Mouse (Mus musculus) thymus, postnatal 14 days (tissue): ENCODE data around the gene Akain1.
A peak's percentile ranks its signal among the peaks of the same experiment; 100 is the strongest.

ENCODE experiments used
- DNase-seq: peaks from one replicate; pipeline ENCODE4 v3.0.0; 2021

The Akain1 gene

DNA sequence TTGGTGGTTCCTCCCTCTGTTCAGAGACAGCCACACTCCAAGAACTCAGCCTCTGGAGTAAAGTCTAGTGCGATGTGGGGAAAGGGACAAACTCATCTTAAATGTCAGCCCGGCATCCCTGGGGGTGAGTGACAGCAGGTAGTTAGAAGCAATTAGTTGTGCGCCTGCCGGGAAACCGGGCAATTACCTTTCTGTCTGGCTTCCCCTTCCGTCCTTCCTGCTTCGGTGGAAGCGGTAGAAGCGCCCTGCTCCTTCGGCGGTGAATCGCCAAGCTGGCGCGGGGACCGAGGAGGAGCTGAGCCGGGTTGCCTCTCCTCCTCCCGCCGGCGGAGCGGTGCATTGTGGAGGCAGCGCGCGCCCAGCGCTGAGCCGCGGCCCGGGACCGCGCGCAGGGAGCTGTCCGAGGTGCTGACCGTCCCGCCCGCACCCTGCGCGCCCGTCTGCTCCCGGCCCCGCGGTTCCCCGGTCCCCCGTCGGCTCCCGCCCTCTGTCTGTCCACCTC is at the start of gene Akain1:
Akain1 (plus strand) TSS at position 337 of the 502 bp plus-strand sequence.
- peak; percentile 74 for DNase-seq

DNA sequence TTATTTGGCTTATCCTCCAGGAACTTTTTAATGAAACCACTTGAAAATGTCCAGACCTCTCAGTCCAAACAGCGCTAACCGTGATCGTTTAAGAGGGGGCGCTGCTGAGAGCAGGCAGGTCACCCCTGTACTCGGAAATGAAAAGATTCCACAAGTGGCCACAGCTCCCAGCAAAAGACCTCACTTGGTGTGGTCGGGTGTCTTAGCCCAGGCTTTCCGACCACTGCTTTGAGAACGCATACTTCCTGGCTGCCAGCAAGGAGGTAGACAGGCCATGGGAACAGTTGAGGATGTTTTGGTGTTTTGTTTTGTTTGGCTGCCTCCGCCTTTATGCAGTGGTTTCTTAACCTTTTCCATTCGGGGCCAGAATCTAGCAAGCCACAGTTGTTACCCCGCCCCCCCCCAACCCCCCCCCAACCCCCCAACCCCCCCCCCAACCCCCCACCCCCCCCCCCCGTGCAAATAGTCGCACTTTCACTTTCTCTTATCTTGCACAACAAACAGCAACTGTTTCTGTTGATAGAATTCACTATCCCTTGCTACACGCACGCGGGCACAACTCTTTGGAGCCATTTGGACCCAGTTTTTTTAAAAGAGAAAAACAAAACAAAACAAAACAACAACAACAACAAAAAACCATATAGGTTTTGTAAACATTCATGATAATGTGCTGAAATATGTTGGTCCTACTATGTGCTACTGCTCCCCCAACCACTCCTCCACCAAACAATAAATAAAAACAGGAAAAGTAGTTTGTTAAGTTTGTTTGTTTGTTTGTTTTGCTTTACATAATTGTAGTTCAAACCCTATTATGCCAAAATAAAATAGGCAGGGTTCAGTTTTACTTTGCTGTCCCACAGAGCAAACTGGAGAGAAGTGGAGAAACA is 42.7 kb upstream of the Akain1 start:
- peak; percentile 58 for DNase-seq

DNA sequence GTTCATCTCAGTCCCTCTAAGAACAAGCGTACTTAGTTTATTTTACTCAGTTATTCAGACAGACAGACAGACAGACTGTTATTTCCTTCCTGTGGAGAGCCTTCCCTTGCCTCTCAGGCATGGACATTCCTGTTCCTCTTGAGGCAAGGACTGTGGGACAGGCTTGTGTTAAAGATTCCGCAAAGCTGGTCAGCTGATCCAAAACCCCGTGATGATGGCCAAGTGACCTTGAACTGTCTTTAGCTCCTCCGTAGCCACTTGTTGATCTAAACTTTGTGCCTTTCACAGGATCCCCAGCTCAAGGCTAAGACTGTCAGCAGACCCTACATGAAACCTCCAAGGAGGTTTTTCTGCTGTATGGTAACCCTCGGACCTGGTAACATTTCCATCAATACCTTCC is 42.0 kb upstream of the Akain1 start:
- no peak for DNase-seq

DNA sequence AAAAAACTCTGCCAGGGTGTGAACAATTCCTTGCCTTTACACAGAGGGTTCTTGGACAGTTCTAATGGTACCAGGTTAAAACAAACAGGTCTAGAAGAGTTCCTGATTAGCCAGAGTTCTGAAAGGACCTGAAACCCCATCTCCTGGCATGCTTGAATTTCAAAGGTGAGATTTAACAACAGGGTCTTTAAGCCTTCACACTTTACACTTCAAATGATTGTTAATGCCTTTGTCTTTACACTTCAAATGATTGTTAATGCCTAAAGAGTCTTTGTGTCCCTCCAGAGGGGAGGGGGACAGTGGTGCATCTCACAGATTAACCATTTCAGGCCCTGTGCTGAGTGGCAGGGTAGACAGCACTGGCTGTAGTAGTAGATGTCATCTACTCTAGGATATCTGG is 41.0 kb upstream of the Akain1 start:
- DNase-seq: no peak

DNA sequence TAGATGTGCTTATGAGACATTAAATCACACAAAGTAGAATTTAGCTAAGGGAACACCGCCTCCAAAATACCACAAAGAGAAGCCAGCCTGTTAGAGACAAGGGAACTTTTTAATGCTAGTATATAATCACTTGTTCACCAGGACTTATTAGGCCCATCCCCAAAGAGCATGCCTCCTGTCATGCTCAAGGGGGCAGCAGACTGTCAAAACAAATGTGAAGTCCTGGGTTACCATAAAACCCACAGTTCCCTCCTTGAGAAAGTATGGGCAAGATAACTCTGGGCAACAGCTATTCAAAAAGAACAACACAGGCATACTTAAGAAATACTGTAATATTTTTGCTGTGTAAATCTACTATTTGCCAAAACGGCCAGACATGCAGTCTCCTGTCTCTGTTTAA is 38.0 kb upstream of the Akain1 start:
- peak; percentile 40 for DNase-seq

DNA sequence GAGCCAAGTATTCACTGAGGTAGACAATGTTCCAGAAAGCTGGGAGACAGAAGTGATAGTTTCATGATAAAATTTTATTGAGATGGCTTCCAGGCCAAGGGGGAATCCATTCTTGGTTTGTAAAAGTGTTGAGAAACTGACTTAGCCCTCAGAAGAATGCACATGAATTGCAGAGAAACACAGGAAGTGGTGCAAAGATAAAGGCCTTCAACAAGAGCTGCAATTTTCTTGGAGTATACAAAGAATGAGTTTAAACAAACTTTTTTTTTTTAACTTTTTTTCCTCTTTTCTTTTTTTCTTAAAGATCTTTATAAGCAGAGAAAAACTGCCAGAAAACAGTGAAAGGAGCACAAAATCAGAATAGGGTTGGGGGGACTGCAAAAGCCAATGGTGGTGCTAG is 23.0 kb upstream of the Akain1 start:
- DNase-seq: no peak

DNA sequence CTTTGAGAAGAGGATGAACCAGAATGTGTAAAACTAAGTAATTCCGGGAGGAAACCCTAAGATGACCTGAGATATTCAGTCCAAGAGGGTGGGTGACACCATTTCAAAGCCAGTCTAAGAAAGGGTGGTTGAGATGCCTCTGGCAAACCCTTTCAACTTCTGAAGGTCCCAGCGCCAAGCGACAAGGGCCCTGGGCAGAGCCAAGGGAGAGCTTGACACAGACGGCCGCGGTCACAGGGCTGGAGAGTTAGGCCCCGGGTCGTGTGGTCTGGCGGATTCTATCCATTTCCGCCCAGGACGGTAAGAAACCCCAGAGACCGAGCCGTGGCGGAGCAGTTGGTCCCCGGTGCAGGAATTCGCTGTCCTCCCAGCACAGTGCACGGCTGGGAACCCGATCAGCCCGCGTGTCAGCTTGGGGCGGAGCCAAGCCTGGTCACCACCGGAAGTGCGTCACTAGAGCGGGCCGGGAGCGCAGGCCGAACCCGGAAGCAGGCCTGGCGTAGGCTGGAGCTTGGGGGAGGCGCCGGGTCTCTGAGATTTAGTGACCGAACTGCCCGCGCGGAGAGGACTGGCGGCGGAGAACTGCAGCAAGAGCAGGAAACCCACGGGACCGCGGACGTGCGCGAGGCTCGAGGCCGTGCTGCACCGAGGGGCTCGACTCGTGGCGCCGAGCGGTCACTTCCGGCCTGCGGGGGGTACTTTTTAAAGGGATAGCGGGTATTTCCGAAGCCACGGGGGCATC is 22.0 kb upstream of the Akain1 start:
- peak; percentile 93 for DNase-seq

DNA sequence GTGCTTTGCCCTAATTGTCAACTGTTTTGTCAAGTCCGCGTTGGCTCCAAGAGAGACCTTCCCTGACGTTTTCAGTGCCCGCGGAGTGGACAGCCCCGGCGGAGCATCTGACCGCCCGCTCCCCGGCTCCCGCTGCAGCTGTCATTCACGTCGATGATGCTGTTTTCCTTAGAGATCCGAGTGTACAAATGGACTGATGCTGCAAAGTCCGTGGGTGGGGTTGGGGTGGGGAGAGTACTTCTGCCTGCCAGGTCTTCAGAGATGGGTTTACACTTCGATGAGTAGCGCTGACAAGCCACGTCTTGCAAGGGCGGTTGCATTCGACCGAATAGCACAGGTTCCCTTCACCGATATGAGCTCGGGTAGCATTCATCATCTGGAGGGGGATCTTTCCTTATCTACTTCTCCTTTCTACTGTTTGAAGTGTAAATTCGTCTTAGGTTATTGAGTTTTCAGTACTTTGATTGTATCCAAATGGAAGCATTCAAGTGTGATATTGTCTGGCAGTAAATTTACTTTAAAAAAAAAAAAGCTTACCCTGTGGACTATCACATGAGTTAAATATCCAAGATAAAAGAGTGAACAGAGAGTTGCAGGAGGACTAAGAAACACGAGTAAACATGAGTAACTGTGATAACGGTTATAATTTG is 21.3 kb upstream of the Akain1 start:
- DNase-seq: no peak

DNA sequence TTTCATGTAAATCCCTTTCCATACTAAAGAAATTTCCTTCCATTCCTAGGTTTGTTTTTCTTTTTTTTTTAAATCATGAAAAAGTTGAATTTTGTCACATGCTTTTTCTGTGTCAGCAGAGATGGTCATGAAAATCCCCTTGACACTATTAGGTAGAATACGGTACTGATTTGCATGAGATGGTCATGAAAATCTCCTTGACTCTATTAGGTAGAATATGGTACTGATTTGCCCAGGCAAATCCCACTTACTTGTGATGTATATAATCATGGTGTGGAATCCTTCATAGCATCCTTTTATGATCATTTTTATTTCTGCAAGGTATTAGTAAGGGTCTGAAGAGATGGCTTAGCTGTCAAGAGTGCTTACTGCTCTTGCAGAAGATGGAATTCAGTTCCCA is 17.5 kb upstream of the Akain1 start:
- no peak for DNase-seq

DNA sequence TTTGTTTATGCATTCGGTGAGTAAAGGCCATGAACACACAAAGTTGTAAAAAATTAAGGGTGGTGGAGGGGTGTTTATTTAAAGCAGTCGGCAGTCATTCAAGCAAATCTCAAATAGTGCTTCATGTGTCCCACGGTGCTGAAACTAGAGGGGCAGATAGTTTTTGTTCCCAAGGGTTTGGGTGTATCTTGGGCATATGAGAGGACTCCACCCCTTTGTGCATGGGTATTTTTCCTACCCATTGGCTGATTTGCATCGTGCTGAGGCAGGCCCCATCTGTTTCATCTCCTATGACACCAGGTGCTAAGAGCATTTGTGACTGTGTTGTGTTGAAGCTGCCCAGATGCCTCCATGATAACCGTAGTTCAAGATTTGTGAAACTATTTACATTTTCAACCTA is 1.3 kb upstream of the Akain1 start:
- no peak for DNase-seq

DNA sequence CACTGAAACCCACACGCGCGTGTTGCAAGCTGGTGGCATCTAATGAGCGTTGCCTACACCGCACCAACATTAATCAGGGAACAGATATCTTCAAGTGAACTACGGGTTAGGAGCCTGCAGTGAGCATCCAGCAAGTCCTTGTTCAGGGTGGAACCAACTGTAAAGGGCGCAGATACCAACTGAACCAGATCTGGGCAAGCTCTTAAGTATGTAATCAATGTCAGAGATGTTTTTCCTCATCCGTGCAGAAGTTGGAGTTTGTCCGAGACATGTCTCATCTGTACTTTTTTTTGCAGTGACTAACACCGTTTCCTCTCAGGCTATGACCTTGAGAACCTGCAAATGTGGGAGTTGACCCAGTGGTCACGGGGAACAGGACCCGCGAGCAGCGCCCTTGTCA is 640 bp upstream of the Akain1 start:
- peak; percentile 4 for DNase-seq

DNA sequence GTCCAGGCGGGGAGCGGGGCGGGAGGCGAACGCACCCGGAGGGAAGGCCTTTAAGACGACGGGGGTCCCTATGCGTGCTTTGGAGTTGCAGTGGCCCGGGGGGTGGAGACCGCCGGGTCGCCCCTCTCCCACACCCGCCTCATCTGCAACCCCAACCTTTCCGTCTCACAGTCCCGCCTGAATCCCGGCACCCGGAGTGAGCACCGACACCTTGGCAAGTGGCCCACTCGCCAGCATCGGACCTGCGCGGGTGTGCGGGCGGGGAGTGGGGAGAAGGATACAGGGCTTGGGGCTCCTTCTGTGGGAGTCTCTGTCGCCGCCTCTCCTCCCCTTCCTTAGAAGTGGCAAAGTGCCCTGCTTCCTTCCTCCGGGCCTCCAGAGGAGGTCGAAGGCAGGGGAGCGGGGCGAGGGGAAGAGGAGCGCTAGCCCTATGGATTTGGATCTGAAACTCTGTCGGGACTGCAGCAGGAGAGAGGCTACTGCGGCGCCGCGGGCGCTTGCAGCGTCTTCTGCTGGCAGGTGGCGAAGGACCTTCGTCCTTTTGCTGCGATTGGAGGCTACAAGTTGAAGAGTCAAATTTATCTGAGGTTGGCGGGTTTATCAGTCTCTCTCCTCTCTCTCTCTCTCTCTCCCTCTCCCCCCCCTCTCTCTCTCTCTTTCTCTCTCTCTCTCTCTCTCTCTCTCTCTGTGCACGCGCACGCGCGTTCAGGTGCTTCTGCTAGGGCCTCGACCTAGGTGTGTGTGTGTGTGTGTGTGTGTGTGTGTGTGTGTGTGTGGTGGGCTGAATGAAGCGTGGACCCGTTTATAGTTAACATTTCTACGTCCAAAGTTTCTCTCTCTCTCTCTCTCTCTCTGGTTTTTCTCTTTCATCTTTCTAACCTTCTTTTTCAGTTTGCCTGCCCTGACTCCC is 700 bp downstream of the Akain1 start:
- peak; percentile 23 for DNase-seq

DNA sequence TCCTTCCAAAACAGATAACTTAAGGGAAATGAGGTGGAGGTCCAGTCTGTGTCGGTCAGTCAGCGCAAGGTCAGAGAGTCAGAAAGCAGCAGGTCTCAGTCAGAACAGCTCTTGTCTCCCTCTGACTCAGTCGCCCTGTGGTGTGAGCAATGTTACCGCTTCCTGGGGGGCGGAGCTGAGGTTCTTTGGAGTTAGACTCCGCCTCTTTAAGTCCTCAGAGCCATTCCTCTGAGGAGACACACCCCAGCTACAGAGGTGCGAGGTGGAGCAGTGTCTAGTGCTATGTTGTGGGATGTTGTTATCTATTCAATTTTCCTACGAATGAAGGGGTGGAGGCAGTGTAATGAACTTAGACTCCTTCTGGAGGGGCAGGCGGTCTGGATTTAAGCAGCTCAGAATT is 1.9 kb downstream of the Akain1 start:
- peak; percentile 4 for DNase-seq

DNA sequence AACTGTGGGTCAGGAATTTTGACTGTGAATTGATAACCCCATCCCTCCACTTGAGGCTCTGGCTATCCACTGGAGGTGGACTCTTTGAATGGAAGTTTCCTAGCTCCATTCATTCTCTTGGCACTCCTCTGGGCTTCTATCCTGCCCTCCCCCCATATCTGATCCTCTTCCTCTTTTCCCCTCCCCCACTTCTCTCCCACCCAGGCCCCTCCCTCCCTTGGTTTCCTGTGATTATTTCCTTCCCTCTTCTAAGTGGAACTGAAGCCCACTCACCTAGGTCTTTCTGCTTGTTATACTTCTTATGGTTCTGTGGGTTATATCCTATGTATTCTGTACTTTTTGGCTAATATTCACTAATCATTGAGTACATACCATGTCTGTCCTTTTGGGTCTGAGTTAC is 9.6 kb downstream of the Akain1 start:
- no peak for DNase-seq

DNA sequence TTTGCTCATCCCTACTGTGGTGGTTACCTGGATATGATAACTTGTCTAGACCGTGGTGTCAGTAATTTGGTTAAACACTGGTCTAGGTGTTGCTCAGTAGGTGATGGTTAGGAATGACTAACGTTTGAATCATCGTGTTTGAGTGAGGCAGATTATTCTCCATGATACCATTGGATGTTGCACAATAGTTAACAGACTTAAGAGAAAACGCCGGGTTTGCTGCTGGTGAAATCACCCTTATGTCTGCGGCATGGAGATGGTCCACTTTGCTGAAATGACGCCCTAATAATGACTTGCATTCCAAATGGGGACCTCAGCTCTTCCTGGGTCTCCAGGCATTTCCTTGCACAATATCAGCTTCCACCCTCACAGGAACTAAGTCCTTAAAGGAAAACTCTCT is 22.6 kb downstream of the Akain1 start:
- no peak for DNase-seq

DNA sequence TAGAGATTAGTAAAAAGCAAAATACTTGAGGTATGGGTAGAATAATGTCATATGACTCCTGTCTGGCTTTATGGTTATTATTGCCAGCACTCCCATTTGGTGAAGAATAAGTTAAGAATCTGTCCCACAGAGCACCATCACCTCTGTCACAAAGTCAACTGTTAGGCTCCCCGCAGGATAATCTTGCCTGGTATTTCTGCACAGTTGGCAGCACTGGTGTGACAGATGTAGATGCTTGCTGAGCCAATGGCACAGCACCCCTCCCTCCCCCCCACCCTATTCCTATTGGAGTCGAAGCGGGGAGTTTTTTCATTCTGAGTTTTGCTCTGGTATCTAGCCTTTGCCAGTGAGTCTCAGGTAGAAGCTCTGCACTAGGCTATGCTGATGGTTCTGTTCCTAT is 23.9 kb downstream of the Akain1 start:
- no peak for DNase-seq

DNA sequence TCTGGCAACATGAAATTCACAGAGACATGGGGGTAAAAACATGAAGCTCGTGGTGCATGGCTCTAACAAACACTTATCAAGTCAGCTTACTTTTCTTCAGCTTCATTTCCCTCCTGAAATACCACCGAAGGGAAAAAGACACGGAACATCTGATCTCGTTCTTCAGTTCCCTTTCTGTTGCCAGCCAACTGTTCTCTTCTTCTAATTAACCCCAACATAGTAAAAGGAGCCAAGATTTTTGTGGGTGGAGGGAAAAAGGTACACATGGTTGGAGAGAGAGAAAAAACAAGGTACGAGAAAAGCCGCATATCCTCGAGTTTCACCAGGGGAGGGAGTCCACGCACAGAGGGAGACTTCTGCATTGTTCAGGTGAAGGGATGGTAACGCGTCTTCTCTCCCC is 32.0 kb downstream of the Akain1 start:
- no peak for DNase-seq

DNA sequence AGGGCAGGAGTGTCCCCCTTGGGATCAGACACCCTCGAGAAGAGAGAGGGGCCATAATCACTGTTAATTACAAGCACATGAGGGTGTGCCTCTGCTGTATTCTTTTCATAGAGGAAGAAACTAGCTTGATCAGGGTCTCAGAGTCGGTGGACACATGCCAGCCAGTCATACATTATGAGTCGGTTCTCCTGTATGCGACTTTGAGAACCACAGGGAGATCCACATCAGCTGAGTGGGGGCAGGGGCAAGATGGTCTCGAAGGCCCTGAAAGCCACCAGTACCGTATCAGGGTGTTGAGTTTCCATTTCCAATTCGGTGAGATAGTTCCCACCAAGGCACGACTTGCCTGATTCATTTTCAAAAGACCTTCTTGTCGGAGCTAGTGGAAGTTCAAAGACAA is 33.3 kb downstream of the Akain1 start:
- DNase-seq: no peak

DNA sequence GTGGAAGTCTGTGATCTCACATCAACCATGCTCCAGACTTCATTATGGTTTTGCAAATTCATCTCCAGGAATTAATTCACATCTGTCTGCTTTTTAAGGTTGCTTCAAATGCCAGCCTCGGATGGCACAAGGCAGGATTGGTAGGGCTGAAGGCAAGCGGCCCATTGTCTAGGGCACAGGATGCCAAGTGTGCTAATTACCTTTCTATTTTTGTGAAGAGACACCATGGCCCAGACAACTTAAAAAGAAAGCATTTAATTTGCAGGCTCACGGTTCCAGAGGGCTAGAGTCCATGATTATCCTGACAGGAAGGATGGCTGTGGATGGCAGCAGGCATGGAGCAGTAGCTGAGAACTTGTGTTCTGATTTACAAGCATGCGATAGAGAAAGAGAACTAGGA is 35.0 kb downstream of the Akain1 start:
- DNase-seq: no peak

DNA sequence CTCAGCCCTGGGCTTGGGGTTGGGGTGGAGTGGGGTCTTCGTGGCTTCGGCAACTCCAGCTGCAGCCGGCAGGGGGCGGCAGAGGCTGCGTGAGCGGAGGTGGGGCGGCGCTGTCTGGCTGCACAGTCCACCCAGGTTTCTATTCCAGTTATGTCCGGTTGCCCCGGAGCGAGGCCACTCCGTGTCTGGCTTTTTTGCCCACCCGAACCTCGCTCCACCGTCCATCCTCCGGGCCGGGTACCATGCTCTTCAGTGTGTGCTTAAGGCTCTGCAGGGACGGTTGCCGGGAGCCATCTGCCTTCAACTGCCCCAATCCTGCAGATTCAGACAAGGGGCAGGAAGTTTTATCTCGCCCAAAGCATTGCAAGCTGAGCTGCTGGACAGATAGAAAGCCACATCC is 36.3 kb downstream of the Akain1 start:
- peak; percentile 53 for DNase-seq

DNA sequence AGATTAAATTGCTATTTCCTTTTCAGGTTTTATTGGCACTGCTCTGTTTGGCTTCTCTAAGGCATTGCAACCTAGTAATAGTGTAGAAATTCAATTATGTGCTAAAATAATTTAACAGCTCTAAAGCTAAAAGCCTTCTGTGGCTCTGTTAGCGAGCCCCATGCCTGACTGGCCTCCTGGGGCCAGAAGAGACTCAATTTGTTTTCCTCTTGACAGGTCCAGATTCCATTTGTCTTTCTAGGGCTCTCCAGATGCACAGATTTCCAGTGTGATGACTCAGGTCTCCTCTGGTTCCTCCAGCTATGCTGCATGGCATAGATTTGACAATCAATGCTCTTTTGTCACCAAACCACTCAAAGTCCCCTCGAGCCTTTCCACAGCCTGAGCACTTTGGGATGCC is 38.4 kb downstream of the Akain1 start:
- no peak for DNase-seq

DNA sequence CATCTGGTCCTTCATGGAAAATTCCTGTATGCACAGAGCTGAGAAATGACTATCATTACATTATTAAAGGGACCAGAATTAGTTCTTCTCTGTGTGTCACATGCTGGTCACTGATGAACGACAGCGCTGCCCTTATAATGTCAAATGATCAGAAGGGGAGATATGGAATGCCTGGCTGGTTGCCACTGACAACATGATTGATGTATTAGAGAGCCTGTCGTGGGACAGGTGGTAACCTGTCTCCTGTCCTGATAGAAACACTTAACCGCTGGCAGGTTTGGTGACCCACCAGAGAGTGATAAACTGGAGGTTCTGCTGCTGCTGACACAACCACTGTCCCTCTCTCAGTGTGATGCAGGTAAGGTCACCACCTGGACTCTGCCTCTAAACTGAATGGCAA is 40.1 kb downstream of the Akain1 start:
- no peak for DNase-seq

DNA sequence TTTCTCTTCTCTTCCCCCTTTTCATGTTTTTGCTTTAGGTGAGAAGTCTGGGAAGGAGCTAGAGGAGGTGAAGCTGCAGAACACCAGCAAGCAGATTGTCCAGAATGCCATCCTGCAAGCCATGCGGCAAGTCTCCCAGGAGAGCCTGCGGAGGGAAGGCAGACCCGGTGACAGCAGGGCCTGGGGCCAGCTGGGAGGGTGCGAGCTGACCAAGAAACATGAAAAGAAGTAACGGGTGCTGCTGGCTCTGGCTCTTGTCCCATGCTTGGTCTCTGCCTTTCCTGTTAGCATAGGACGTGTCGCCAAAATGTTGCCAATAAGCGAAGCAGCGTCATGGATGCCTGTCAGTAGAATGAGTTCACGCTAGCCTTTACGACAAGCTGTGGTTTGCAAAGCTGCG is 48.0 kb downstream of the Akain1 start:
- no peak for DNase-seq
